Mouse (Mus musculus): ENCODE results near the gene Ift46. TPM values are rescaled to one million over a fixed set of nuclear protein-coding genes. Genes with fewer than 3 reads are reported as not detected.
"Not testable (repeated sequence)": the region's sequence is repeated elsewhere in the genome, so short reads cannot be mapped to it uniquely, and the experiment has no call there.

Gene Ift46
- total RNA-seq, 2 experiments from 2014 or later: 60.7 to 67.5 TPM

DNA sequence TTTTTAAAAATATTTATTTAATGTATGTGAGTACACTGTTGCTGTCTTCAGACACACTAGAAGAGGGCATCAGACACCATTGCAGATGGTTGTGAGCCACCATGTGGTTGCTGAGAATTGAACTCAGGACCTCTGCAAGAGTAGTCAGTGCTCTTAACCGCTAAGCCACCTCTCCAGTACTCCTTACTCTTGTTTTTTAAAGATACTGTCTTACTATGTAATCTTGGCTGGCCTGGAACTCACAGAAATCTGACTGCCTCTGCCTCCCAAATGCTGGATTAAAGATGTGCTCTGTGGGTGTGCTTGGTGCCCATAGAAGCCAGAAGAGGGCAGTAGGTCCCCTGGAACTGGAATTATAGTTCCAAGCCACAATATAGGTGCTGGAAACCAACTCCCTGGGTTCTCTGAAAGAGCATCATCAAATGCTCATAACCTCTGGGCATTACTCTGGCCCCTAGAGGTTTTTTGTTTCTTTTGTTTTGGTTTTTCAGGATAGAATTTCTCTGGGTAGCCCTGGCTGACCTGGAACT, 27.0 kb upstream of the Ift46 start:
- no peak overlapping the region for H3K27ac ChIP-seq
- no peak overlapping the region for H3K4me3 ChIP-seq
- DNase-seq (ENCODE audit: extremely low spot score in 1 of 2, low spot score in 2 of 2): no peak
- TF ChIP-seq CTCF (IDR thresholded peaks at IDR 0.05): no peak; the same call in none of the 2 replicates
- intact Hi-C loops (cut with DNase I): no loop called here

DNA sequence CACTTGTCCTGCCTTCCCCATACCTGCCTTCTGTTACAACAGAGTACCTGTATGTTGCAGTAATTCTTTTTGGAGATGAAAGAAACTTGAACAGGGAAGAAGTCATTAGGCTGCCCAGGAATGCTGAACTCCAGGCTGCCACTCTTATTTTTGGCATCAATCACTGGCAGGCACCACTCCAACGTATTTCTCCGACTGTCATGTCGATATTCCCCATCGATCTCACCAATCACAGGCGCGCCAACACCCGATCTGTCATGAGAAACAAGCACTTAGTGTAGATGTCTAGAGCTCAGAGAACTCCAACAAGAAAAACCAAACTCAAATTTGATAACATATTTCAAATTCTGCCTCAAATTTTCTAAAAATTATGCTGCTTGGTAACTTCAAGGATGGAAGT, 22.3 kb upstream of the Ift46 start:
- no peak for TF ChIP-seq CTCF (IDR thresholded peaks at IDR 0.05)
- intact Hi-C loops (cut with DNase I): no loop called here
- Histone ChIP-seq H3K4me3 (no peak overlapping the region), H3K27ac (no peak overlapping the region)
- DNase-seq (ENCODE audit: extremely low spot score in 1 of 2, low spot score in 2 of 2): no peak

DNA sequence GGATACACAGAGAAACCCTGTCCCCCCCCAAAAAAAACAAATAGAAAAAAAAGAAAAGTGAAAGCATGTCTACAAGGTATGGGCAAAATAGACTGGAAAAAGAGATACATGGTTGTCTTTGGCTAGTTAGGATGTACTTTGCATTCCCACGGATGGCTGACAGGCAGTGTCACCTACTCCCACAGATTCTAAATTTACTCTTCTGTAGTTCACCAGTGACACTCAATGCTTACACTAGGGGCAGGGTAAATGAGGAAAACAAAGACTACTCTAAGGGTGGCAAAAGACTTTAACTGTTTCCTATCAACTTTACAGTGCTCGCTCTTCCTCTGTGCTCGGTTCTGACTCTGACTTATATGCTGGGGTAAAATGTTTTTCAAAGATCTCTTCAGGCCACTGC, 21.0 kb upstream of the Ift46 start:
- Histone ChIP-seq H3K4me3 (no peak overlapping the region), H3K27ac (no peak overlapping the region)
- intact Hi-C loops (cut with DNase I): no loop called here
- no peak for DNase-seq (ENCODE audit: extremely low spot score in 1 of 2, low spot score in 2 of 2)
- no peak; the same call in 1 of the 2 replicates for TF ChIP-seq CTCF (IDR thresholded peaks at IDR 0.05)

DNA sequence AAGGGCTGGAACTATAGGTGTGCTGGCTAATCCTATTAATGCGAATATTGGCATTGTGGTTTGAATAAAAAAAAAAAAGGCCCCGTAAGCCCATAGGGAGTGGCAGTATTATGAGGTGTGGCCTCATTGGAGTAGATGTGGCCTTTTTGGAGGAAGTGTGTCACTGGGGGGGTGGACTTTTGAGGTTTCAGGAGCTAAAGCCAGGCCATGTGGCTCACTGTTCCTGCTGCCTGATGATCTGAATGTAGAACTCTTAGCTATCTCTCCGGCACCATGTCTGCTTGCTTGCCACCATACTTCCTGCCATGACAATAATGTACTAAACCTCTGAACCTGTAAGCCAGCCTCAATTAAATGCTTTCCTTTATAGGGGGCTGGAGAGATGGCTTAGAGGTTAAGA, 20.4 kb upstream of the Ift46 start:
- Histone ChIP-seq H3K27ac (no peak overlapping the region), H3K4me3 (no peak overlapping the region)
- intact Hi-C loops (cut with DNase I): no loop called here
- TF ChIP-seq CTCF (IDR thresholded peaks at IDR 0.05): no peak
- no peak for DNase-seq (ENCODE audit: extremely low spot score in 1 of 2, low spot score in 2 of 2)

DNA sequence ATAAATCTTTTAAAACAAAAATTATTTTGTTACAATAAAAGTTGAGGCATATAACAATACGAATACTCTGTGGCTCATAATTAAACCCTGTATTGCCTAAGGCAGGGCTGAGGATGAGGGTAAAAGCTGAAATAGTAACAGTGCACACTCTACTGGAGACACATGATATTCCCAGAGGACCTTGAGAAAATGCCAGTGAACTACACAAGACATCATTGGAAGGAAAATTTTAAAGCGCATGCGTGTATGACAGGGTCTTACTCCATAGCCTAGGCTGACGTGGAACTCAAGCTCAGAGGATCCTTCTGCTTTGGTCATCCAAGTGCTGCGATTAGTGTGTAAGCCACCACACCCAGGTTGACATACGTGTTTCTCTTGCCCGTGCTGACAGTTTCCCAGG, 19.2 kb upstream of the Ift46 start:
- TF ChIP-seq CTCF (IDR thresholded peaks at IDR 0.05): peak; percentile 46
- intact Hi-C loops (cut with DNase I): no loop called here
- Histone ChIP-seq H3K27ac (no peak overlapping the region), H3K4me3 (no peak overlapping the region)
- no peak for DNase-seq (ENCODE audit: extremely low spot score in 1 of 2, low spot score in 2 of 2)

DNA sequence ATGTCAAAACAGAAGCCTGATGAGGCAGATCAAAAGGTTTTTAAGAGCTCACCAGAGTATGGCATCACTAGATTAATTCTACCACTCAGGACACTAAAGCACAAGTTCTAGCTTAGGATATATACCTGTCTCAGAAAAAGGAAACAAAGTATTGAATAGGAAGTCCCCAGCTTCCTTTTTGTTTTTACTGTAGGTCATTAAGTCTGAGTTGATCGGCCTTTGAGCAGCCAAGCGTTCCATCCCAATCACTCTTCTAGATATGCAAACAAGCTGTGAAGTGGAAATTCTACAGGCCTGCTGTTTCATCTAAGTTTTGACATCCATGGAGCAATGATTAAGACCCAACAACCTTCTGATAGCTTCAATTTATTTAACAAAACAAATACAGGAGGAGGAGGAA, 6.8 kb upstream of the Ift46 start:
- no peak for TF ChIP-seq CTCF (IDR thresholded peaks at IDR 0.05)

DNA sequence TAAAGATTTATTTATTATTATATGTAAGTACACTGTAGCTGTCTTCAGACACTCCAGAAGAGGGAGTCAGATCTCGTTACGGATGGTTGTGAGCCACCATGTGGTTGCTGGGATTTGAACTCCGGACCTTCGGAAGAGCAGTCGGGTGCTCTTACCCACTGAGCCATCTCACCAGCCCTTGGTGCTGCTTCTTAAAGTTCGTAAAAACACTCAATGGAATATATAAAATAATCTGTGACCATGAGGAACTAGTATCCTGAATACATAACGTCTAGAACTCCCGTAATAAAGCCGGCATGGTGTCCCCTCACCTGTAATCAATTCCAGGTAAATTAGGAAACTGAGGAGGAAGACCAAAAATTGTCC, 304 bp downstream of the Ift46 start:
- intact Hi-C loops (cut with DNase I); H3K27ac ChIP-seq: not testable (repeated sequence)
- H3K4me3 ChIP-seq: peak overlapping the region; percentile 71

More for the DNA sequence above, 6.8 kb upstream of the Ift46 start:
- Histone ChIP-seq H3K4me3 (no peak overlapping the region), H3K27ac (no peak overlapping the region)
- no peak for DNase-seq (ENCODE audit: extremely low spot score in 1 of 2, low spot score in 2 of 2)
- intact Hi-C loops (cut with DNase I): no loop called here

DNA sequence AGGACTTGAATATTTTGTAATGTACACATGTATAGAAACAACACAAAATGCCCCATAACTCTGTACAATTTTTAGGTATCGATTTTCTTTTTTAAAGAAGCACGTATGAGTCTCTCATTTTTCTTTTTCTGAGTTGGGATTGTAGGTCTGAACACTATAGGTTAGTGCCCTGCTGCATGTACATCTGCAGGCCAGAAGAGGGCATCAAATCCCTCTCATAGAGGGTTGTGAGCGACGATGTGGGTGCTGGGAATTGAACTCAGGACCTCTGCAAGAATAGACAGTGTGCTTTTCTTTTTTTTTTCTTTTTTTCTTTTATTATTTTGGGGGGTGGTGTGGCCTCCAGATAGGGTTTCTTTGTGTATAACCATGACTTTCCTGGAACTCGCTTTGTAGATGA, 3.7 kb downstream of the Ift46 start:
- TF ChIP-seq CTCF (IDR thresholded peaks at IDR 0.05): no peak; the same call in 1 of the 2 replicates
- H3K4me3 ChIP-seq: no peak overlapping the region
- H3K27ac ChIP-seq: no peak overlapping the region
- intact Hi-C loops (cut with DNase I): no loop called here
- DNase-seq (ENCODE audit: extremely low spot score in 1 of 2, low spot score in 2 of 2): no peak

More for the DNA sequence above, 304 bp downstream of the Ift46 start:
- not testable (repeated sequence) for DNase-seq (ENCODE audit: extremely low spot score in 1 of 2, low spot score in 2 of 2)

DNA sequence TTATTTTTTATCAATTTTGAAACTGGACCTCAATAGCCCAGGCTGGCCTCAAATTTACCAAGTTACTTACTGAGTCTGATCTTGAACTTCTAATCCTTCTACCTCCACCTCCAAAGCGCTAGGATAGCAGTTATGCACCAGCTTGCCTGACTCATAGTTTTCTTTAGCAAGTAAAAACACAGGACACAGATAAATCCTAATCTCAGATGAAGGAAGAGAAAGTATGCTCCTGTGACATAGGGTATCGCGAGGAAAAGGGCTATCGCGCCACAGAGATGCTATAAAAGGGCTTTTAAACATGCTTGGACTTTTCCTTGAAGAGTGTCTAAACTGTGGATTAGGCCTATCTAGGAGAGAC, 4.7 kb downstream of the Ift46 start:
- intact Hi-C loops (cut with DNase I): loop anchor here (2.0 kb wide), 2 partner anchors 148 to 192 kb away; partner anchors contain the start of genes Atp5l and Ube4a
- H3K27ac ChIP-seq: peak overlapping the region; percentile 45; the same call in 1 of the 2 replicates
- DNase-seq (ENCODE audit: extremely low spot score in 1 of 2, low spot score in 2 of 2): no peak
- H3K4me3 ChIP-seq: no peak overlapping the region; the same call in 1 of the 2 replicates
- no peak for TF ChIP-seq CTCF (IDR thresholded peaks at IDR 0.05)

DNA sequence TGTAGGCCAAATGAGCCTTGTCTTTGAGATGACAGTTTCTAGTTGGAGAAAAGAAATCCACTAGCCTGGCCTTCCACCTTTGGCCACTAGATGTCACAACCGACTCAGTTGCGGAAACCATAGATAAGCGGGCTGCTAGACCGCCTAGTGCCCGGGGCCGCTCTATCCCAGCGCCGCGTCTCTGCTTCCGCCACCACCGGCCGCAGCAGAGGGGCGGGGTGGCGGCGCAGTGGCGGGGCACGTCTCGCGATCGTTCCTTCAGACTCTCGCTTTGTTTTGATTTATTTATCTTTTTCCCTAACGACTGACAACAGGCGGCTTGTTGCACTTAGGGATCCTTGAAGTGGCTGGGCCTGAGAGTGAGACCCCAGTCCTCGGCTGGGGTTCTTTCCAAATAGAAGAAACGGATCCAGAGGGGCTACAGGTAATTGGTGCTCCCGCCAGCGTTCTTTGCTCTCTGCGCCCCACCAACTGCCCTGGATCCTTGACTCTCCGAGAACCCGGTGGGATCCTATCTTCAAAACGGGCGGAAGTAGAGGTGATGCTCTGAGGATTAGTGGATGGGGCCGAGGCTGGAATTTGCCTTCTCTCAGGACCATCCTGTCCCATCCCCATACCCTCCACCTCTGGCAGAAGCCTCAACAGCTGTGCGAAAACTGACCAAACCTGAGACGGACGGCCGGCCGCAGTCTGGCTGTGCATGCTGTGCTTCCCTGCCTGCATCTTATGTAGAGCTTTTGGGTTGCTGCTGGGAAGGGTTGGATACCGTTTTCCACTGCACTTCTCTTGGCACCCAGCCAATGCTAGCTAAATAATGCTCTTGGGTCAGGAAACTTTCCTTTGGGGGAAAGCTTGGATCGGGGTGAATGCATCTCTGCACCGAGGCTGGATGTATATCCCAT, 5.3 kb downstream of the Ift46 start:
- intact Hi-C loops (cut with DNase I): loop anchor here (2.0 kb wide), 2 partner anchors 148 to 192 kb away; partner anchors contain the start of genes Atp5l and Ube4a
- peak; percentile 90 for DNase-seq (ENCODE audit: extremely low spot score in 1 of 2, low spot score in 2 of 2)
- TF ChIP-seq CTCF (IDR thresholded peaks at IDR 0.05): peak; percentile 96
- H3K4me3 ChIP-seq: peak overlapping the region; percentile 98
- peak overlapping the region; percentile 72 for H3K27ac ChIP-seq

DNA sequence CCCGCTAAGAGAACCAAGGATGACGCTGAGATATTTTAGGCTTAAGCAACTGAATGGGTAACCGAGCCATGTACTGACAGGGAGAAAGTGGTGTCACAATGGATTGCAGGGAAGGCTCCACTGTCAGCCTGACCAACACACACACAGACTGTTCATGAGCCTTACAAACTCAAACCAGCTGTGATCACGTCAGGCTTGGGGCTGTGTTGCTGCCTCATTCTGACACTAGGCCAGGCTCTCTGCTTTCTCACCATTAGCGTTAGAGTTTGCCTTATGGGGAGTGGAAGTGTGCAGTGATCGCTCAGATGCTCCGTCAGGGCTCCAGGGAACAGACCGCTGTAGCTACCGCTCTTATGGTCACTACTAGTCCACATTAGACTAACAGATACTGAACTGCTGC, 25.1 kb downstream of the Ift46 start:
- TF ChIP-seq CTCF (IDR thresholded peaks at IDR 0.05): no peak
- intact Hi-C loops (cut with DNase I): no loop called here
- no peak overlapping the region for H3K27ac ChIP-seq
- no peak for DNase-seq (ENCODE audit: extremely low spot score in 1 of 2, low spot score in 2 of 2)
- H3K4me3 ChIP-seq: no peak overlapping the region

DNA sequence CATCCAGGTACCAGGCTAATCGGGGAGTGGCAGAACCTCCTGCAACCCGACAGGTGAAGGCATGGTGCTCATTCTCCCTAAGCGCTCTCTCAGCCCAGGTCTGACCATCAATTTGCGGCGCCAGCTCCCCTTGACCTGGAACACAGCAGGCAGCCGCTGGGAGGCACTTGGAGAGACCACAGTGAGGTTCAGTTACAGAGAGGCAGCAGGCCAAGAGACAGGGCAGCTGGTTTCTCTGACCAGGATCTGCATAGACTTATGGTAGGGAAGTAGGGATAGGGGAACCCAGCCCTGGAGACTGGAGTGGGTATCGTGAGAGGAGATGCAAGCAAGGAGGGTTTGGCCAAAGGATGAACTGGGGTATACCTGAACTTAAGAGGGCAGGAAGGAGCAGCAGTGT, 30.6 kb downstream of the Ift46 start:
- H3K4me3 ChIP-seq: peak overlapping the region; percentile 76
- intact Hi-C loops (cut with DNase I): no loop called here
- no peak overlapping the region for H3K27ac ChIP-seq
- no peak for DNase-seq (ENCODE audit: extremely low spot score in 1 of 2, low spot score in 2 of 2)
- TF ChIP-seq CTCF (IDR thresholded peaks at IDR 0.05): no peak
